Mouse (Mus musculus) heart, adult 2 months (tissue): ENCODE data around the gene BC004004. TPM values are rescaled to one million over a fixed set of nuclear protein-coding genes. Genes with fewer than 3 reads are reported as not detected.
"Not testable (repeated sequence)": the region's sequence is repeated elsewhere in the genome, so short reads cannot be mapped to it uniquely, and the experiment has no call there.

ENCODE experiments used
- DNase-seq, 2 experiments: peaks; one replicate each; pipeline ENCODE4 v3.0.0; 2021
- H3K27ac ChIP-seq: fragments of 200-600 bp; 2 replicates; pipeline ENCODE4 v1.8.1; 2022
- H3K27me3 ChIP-seq: fragments of 200-500 bp; 2 replicates; pipeline ENCODE4 v1.6.1; 2012; ENCODE audit warnings: mild to moderate bottlenecking, low read length, inconsistent platforms, mixed read lengths; ENCODE audit not compliant: control insufficient read depth, insufficient read depth
- H3K36me3 ChIP-seq: fragments of 200-500 bp; 2 replicates; pipeline ENCODE4 v1.6.1; 2012; ENCODE audit warnings: low read length, inconsistent platforms; ENCODE audit not compliant: control insufficient read depth, insufficient read depth
- H3K4me1 ChIP-seq: fragments of 200-500 bp; 2 replicates; pipeline ENCODE4 v1.6.1; 2011; ENCODE audit warnings: low read length; ENCODE audit not compliant: control insufficient read depth, insufficient read depth
- H3K4me3 ChIP-seq: fragments of 200-600 bp; 2 replicates; pipeline ENCODE4 v1.8.1; 2022
- H3K79me2 ChIP-seq: fragments of 200-500 bp; replicated peaks from 2 replicates; pipeline ENCODE4 v1.6.1; 2012; ENCODE audit warnings: mild to moderate bottlenecking, inconsistent platforms, low read length, moderate library complexity, mixed read lengths; ENCODE audit not compliant: control insufficient read depth, insufficient read depth
- H3K9ac ChIP-seq: fragments of 200-500 bp; 2 replicates; pipeline ENCODE4 v1.6.1; 2012; ENCODE audit warnings: low read depth, mild to moderate bottlenecking, control low read depth, inconsistent platforms, low read length, mixed read lengths
- CTCF ChIP-seq: fragments of 200-600 bp; IDR thresholded peaks from 2 replicates; pipeline ENCODE4 v1.8.1; 2022; ENCODE audit warnings: antibody characterized with exemption, mild to moderate bottlenecking, moderate library complexity
- EP300 ChIP-seq: fragments of 200-500 bp; IDR thresholded peaks from 2 replicates; pipeline ENCODE4 v1.6.1; 2011; ENCODE audit warnings: low read depth, low read length, control low read depth; ENCODE audit not compliant: insufficient read depth
- POLR2A ChIP-seq: fragments of 200-500 bp; IDR thresholded peaks from 2 replicates; pipeline ENCODE4 v1.6.1; 2011; ENCODE audit warnings: mild to moderate bottlenecking, low read depth, low read length, control low read depth; ENCODE audit not compliant: insufficient read depth
- WGBS: fragments of 180-500 bp; shearing (Covaris S2); methylation state at CpG from one replicate; pipeline ENCODE4 v1.1.7; 2018; 5-methylcytosine and 5-hydroxymethylcytosine counted together
- intact Hi-C: fragments of 180-260 bp; cut with DNase I; formaldehyde crosslinking; loops from one replicate; pipeline ENCODE4 v1.15.1; 2025
- polyA plus RNA-seq: library from polyadenylated mRNA; depleted of rRNA; stranded (reverse); fragments of >200 nt; gene quantifications from 2 replicates; pipeline ENCODE4 v1.2.3, GENCODE M21; 2012
- total RNA-seq, 2 experiments: library from RNA; stranded (reverse); gene quantifications; 2 replicates each; pipeline ENCODE4 v1.2.3; 2021

BC004004 gene
- total and polyA plus RNA-seq, 3 experiments, result 184 to 318 (median 264) TPM

- Histone ChIP-seq H3K36me3 (peaks cover 2% of the 10 kb centered on the region; the same call in 1 of the 2 replicates), H3K4me3 (no peak overlapping the region), H3K27ac (no peak overlapping the region), H3K27me3 (no peaks in the 10 kb centered on the region), H3K9ac (no peak overlapping the region), H3K79me2 (no peaks in the 10 kb centered on the region), H3K4me1 (peaks cover 5% of the 10 kb centered on the region; the same call in 1 of the 2 replicates)
- intact Hi-C loops, result no loop called here
- TF ChIP-seq POLR2A (no peak), CTCF (no peak), EP300 (no peak)
- WGBS, result 85% methylated on average over 22 of the region's 22 CpGs
- DNase-seq, result no peak
Measured at GRCm38 (mm10) chr17:29261603-29262258, 6.9 kb upstream of the BC004004 start.

GRCm38 (mm10) chr17:29262259-29262649 is 6.3 kb upstream of the BC004004 start:
- no peak overlapping the region for H3K27ac ChIP-seq
- intact Hi-C loops, result no loop called here
- H3K9ac ChIP-seq, result no peak overlapping the region
- WGBS, result 47% methylated on average over 2 of the region's 2 CpGs
- no peak overlapping the region for H3K4me3 ChIP-seq
- no peaks in the 10 kb centered on the region for H3K27me3 ChIP-seq
- peaks cover 5% of the 10 kb centered on the region; the same call in 1 of the 2 replicates for H3K4me1 ChIP-seq
- H3K36me3 ChIP-seq, result peaks cover 2% of the 10 kb centered on the region; the same call in 1 of the 2 replicates
- TF ChIP-seq EP300, result no peak
- no peak for TF ChIP-seq CTCF
- TF ChIP-seq POLR2A, result no peak
- no peak for DNase-seq
- no peaks in the 10 kb centered on the region for H3K79me2 ChIP-seq

- peak overlapping the region; percentile 90 for H3K9ac ChIP-seq
- H3K27me3 ChIP-seq, result no peaks in the 10 kb centered on the region
- H3K4me3 ChIP-seq, result peak overlapping the region; percentile 90
- peaks cover 2% of the 10 kb centered on the region; the same call in 1 of the 2 replicates for H3K36me3 ChIP-seq
- WGBS, result under 1% methylated on average over 14 of the region's 14 CpGs
- H3K79me2 ChIP-seq, result no peaks in the 10 kb centered on the region
- H3K4me1 ChIP-seq, result 0 out of 2 replicates have a peak, but pooled peaks cover 1% of the 10 kb centered on the region
- TF ChIP-seq POLR2A (no peak), EP300 (no peak), CTCF (no peak)
- DNase-seq, result no peak
- intact Hi-C loops, result no loop called here
- peak overlapping the region; percentile 98 for H3K27ac ChIP-seq
Measured at GRCm38 (mm10) chr17:29263417-29263816, 5.2 kb upstream of the BC004004 start.

- 7% methylated on average over 38 of the region's 38 CpGs for WGBS
- Histone ChIP-seq H3K27me3 (no peaks in the 10 kb centered on the region), H3K36me3 (peaks cover 2% of the 10 kb centered on the region; the same call in 1 of the 2 replicates), H3K27ac (peak within 1 kb of the TSS; percentile 98), H3K4me1 (0 out of 2 replicates have a peak, but pooled peaks cover 1% of the 10 kb centered on the region), H3K9ac (peak within 1 kb of the TSS; percentile 90), H3K4me3 (peak within 1 kb of the TSS; percentile 90), H3K79me2 (no peaks in the 10 kb centered on the region)
- TF ChIP-seq EP300, result no peak
- TF ChIP-seq CTCF, result no peak
- peak; percentile 64; the same call in 1 of the 2 replicates for TF ChIP-seq POLR2A
- DNase-seq, result peak; percentile 88
- intact Hi-C loops, result no loop called here
Measured at GRCm38 (mm10) chr17:29263840-29264633, 4.6 kb upstream of the BC004004 start, which contains the start of gene Ppil1. Gene Ppil1 (minus strand): TSS chr17:29264186.

GRCm38 (mm10) chr17:29264760-29265159 is 3.8 kb upstream of the BC004004 start:
- 67% methylated on average over 5 of the region's 5 CpGs for WGBS
- no peak overlapping the region for H3K9ac ChIP-seq

GRCm38 (mm10) chr17:29267040-29267439 is 1.5 kb upstream of the BC004004 start:
- H3K36me3 ChIP-seq, H3K4me3 ChIP-seq, DNase-seq, H3K27me3 ChIP-seq, H3K27ac ChIP-seq, H3K4me1 ChIP-seq, H3K79me2 ChIP-seq, H3K9ac ChIP-seq: not testable (repeated sequence)
- 82% methylated on average over 2 of the region's 2 CpGs for WGBS
- intact Hi-C loops, result loop anchor here (5.0 kb wide), 2 partner anchors 90 to 225 kb away; partner anchors contain the start of gene Pim1

More at GRCm38 (mm10) chr17:29264760-29265159, 3.8 kb upstream of the BC004004 start:
- no peak for DNase-seq
- Histone ChIP-seq H3K36me3 (no peaks in the 10 kb centered on the region), H3K27ac (peak overlapping the region; percentile 98), H3K27me3 (no peaks in the 10 kb centered on the region), H3K4me3 (no peak overlapping the region; the same call in 1 of the 2 replicates), H3K4me1 (peaks cover 1% of the 10 kb centered on the region), H3K79me2 (no peaks in the 10 kb centered on the region)
- intact Hi-C loops, result loop anchor here (5.0 kb wide), 2 partner anchors 93 to 228 kb away; partner anchors contain the start of gene Pim1
- no peak for TF ChIP-seq EP300
- no peak for TF ChIP-seq CTCF
- no peak for TF ChIP-seq POLR2A
